Mouse (Mus musculus): ENCODE data around the gene Neurod6. TPM values are rescaled to one million over a fixed set of nuclear protein-coding genes. Genes with fewer than 3 reads are reported as not detected.

The Neurod6 gene
- total RNA-seq, 2 experiments from 2014 or later = 170 to 200 TPM

GRCm38 (mm10) chr6:55676663-55677311 lies 4.3 kb downstream of the Neurod6 start:
- Histone ChIP-seq H3K27ac (peak overlapping the region; percentile 87), H3K4me3 (peak overlapping the region; percentile 38)
- peak in 1 of 2 experiments; percentile 39 for DNase-seq (ENCODE audit: low spot score in 2 of 2)
- peak; percentile 72 for TF ChIP-seq CTCF (conservative IDR thresholded peaks at IDR 0.05)

GRCm38 (mm10) chr6:55676141-55676662 lies 4.9 kb downstream of the Neurod6 start:
- DNase-seq (ENCODE audit: low spot score in 2 of 2) = peak in 1 of 2 experiments; percentile 26
- TF ChIP-seq CTCF (conservative IDR thresholded peaks at IDR 0.05) = no peak
- Histone ChIP-seq H3K4me3 (no peak overlapping the region; the same call in 1 of the 2 replicates), H3K27ac (peak overlapping the region; percentile 87)

GRCm38 (mm10) chr6:55667801-55668200 lies 13.3 kb downstream of the Neurod6 start:
- Histone ChIP-seq H3K27ac (no peak overlapping the region), H3K4me3 (no peak overlapping the region)
- no peak for TF ChIP-seq CTCF (conservative IDR thresholded peaks at IDR 0.05)
- DNase-seq (ENCODE audit: low spot score in 2 of 2) = no peak

GRCm38 (mm10) chr6:55661126-55661915 lies 19.7 kb downstream of the Neurod6 start:
- TF ChIP-seq CTCF (conservative IDR thresholded peaks at IDR 0.05) = no peak
- no peak for DNase-seq (ENCODE audit: low spot score in 2 of 2)
- Histone ChIP-seq H3K4me3 (no peak overlapping the region), H3K27ac (no peak overlapping the region)

- no peak overlapping the region for H3K27ac ChIP-seq
- H3K4me3 ChIP-seq = no peak overlapping the region
- no peak for DNase-seq (ENCODE audit: low spot score in 2 of 2)
- no peak for TF ChIP-seq CTCF (conservative IDR thresholded peaks at IDR 0.05)
Observed at GRCm38 (mm10) chr6:55649996-55650395, 31.1 kb downstream of the Neurod6 start.

GRCm38 (mm10) chr6:55649581-55649980 lies 31.5 kb downstream of the Neurod6 start:
- H3K27ac ChIP-seq = no peak overlapping the region
- no peak overlapping the region for H3K4me3 ChIP-seq
- no peak for DNase-seq (ENCODE audit: low spot score in 2 of 2)
- no peak for TF ChIP-seq CTCF (conservative IDR thresholded peaks at IDR 0.05)

- no peak for DNase-seq (ENCODE audit: low spot score in 2 of 2)
- TF ChIP-seq CTCF (conservative IDR thresholded peaks at IDR 0.05) = no peak
- no peak overlapping the region for H3K4me3 ChIP-seq
- H3K27ac ChIP-seq = no peak overlapping the region
Observed at GRCm38 (mm10) chr6:55648886-55649285, 32.2 kb downstream of the Neurod6 start.

GRCm38 (mm10) chr6:55647771-55648280 lies 33.2 kb downstream of the Neurod6 start:
- Histone ChIP-seq H3K27ac (0 out of 2 replicates have a peak overlapping the region, but pooled peaks have one; percentile 19), H3K4me3 (no peak overlapping the region)
- TF ChIP-seq CTCF (conservative IDR thresholded peaks at IDR 0.05) = no peak
- no peak for DNase-seq (ENCODE audit: low spot score in 2 of 2)

- Histone ChIP-seq H3K4me3 (no peak overlapping the region), H3K27ac (peak overlapping the region; percentile 19)
Observed at GRCm38 (mm10) chr6:55646824-55647560, 34.1 kb downstream of the Neurod6 start.

GRCm38 (mm10) chr6:55646111-55646823 lies 34.8 kb downstream of the Neurod6 start:
- peak overlapping the region; percentile 19 for H3K27ac ChIP-seq
- DNase-seq (ENCODE audit: low spot score in 2 of 2) = no peak
- no peak for TF ChIP-seq CTCF (conservative IDR thresholded peaks at IDR 0.05)

More at GRCm38 (mm10) chr6:55646824-55647560, 34.1 kb downstream of the Neurod6 start:
- DNase-seq (ENCODE audit: low spot score in 2 of 2) = peak in 1 of 2 experiments; percentile 16
- TF ChIP-seq CTCF (conservative IDR thresholded peaks at IDR 0.05) = no peak

GRCm38 (mm10) chr6:55634662-55635061 lies 46.4 kb downstream of the Neurod6 start:
- Histone ChIP-seq H3K4me3 (no peak overlapping the region), H3K27ac (no peak overlapping the region)
- TF ChIP-seq CTCF (conservative IDR thresholded peaks at IDR 0.05) = no peak
- DNase-seq (ENCODE audit: low spot score in 2 of 2) = no peak

More at GRCm38 (mm10) chr6:55646111-55646823, 34.8 kb downstream of the Neurod6 start:
- no peak overlapping the region for H3K4me3 ChIP-seq

Other genes with a start within 250 kb of the Neurod6 start
- gene Adcyap1r1, start 229.3 kb downstream of the Neurod6 start, total RNA-seq (2021) = 100 to 1,000 TPM; 146 to 148 TPM
- gene Itprid1, start 155.6 kb upstream of the Neurod6 start, total RNA-seq (2021) = 1 to 10 TPM in 1 of 2 experiments, under 1 TPM in 1; 1.00 to 1.0 TPM